Mouse (Mus musculus): ENCODE results near the gene Olfr907.

Gene Olfr907

DNA sequence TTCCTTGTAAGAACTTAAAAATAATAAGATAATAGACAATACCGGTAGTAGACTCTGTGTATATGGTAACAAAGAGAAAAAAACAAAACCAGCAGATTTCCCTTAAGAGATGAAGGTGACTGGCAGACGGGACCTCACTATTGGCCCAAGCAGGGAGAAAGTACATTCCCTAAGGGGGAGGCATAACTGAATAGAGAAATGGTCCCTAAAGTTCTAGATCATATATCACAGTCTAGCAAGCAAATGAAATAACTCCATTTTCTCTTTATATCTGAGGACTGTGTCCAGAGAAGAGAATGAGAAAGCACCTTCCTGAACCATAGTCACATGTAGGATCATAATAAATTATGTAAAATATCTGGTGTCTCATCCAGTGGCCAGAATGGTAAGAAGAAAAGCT lies at the start of gene Olfr907:
Gene Olfr907 (plus strand): TSS at position 301 of the 400 bp plus-strand sequence.
- no peak for DNase-seq (ENCODE audit: low spot score in 2 of 2)

DNA sequence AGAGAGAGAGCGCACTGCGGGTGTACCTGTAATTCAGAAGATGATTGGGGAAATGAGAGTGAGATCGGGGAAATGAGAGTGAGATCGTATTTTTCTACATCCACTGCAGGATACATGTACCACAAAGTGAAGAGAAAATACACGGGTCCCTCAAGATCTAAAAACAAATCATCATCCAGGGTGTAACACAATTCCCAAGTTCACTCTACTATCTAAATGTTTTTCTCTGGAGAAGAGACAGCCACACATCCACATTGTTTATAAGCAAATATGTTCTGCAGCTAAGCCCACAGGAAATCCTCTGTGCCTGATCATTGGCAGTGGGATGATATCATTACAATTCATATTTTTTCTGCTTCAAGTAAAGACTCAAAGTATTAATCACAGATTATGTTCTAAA lies 48.2 kb upstream of the Olfr907 start, which contains the start of gene Olfr902:
Gene Olfr902 (plus strand): TSS at position 301 of the 400 bp plus-strand sequence.
- no peak for DNase-seq (ENCODE audit: low spot score in 2 of 2)

DNA sequence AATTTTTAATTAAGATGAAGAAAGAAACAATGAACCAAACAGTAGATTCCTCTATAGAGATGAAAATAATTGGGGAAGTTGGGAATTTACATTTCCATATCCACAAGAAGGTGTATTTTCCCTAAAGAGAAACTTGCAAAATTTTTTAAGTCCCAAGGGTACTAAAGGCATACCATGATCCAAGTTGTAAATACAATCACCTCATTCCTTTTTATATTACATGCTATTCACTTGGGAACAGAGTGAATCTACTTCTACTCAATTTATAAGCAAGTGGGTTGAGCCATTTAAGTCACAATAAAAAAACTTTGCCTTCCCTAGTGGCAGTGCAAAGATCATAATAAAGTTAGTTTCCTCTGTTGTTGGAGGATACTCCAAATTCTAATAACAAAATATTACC lies 32.8 kb upstream of the Olfr907 start, which contains the start of gene Olfr904:
Gene Olfr904 (plus strand): TSS at position 301 of the 400 bp plus-strand sequence.
- DNase-seq (ENCODE audit: low spot score in 2 of 2): no peak

DNA sequence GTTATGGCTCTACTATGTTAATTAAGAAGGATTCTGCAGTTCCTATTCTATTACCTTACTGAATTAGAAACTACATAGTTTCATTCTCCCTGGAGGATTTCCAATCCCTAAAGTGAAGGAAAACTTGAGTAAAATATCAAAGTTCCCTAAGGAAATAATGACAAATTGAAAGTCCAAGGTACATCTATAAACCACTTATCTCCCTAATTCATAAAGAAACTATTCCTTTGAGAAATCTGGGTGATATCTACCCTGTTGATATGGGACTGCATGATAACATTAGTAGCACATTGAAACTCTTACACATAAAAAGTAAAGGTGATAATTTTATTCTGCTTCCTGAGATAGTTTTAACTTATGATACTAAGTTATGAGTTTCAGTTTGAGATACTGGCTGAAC lies 24.8 kb upstream of the Olfr907 start, which contains the start of gene Olfr905:
Gene Olfr905 (plus strand): TSS at position 301 of the 400 bp plus-strand sequence.
- no peak for DNase-seq (ENCODE audit: low spot score in 2 of 2)

DNA sequence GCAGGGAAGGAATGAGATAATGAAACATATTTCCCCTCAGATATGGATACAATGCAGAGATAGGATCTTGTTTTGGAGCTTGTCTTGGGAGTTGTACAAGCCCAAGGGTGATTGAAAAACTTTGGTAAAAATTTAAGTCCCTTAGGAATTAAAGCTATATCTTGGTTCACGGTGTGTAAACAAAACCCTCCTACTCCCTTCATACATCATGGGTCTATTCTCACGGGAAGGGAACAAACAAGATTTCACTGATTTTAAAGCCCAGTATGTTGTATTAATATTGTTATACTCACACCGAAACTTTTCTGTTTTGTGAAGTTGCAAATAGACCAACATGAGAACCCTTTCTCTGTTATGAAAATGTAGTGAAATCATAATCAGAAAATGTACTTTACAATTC lies 8.8 kb upstream of the Olfr907 start, which contains the start of gene Olfr906:
Gene Olfr906 (plus strand): TSS at position 301 of the 400 bp plus-strand sequence.
- DNase-seq (ENCODE audit: low spot score in 2 of 2): no peak

DNA sequence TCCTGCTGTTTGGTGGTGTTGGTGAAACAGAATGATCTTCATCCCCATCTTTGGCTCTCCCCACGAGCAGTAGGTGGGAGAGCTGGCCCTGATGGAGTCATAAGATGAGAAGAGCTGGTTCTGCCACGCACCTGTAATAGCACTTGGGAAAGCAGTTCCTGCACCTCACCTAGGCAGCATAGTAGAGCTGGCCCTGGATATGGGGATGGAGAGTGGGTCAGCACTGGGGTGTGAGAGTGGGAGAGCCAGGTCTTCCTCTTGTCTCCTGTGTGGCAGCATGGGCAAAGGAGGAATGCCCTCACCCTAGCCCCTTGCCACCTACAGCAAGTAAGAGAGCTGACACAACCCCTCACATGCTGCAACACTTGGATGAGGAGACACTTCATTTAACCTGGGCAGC lies 16.8 kb downstream of the Olfr907 start:
- DNase-seq (ENCODE audit: low spot score in 2 of 2): no peak

DNA sequence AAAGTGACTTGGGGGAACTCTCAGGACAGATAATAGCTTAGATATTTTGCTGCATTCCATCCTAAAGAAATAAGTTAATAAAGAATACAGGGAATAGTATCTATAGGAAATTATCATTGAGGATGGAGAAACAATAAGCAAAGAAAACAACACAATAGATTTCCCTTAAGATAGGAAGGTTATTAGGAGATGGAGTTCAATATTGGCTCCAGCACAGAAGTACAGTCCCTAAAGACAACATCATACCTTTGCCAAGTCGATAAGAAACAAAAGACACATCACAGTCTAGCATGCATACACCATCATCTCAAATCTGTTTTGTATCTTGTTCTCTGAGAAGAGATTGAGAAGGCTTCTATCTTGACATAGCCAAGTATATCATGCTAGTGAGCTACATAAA lies 25.7 kb downstream of the Olfr907 start, which contains the start of gene Olfr911-ps1:
Gene Olfr911-ps1 (plus strand): TSS at position 301 of the 400 bp plus-strand sequence.
- no peak for DNase-seq (ENCODE audit: low spot score in 2 of 2)

DNA sequence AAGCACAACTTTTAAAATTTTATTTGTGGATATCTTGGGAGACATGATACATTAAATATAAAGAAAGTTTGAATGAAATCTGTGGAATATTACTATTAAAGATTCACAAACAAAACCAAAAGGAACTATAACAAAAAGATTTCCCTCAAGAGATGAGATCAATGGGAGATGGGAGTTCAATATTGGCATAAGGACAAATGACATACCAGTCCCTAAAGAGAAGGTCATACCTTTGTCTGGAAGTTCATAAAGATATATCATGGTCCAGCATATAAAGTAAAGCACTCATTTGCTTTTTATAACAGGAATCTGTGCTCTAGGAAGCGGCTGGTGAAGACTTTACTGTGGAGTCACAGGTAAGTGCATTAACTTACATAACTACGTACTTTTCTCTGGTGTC lies 41.9 kb downstream of the Olfr907 start, which contains the start of gene Olfr910:
Gene Olfr910 (plus strand): TSS at position 301 of the 400 bp plus-strand sequence.
- no peak for DNase-seq (ENCODE audit: low spot score in 2 of 2)
